Comparison of ENCODE assay signal across 32 mouse cellular contexts in the genomic region with DNA sequence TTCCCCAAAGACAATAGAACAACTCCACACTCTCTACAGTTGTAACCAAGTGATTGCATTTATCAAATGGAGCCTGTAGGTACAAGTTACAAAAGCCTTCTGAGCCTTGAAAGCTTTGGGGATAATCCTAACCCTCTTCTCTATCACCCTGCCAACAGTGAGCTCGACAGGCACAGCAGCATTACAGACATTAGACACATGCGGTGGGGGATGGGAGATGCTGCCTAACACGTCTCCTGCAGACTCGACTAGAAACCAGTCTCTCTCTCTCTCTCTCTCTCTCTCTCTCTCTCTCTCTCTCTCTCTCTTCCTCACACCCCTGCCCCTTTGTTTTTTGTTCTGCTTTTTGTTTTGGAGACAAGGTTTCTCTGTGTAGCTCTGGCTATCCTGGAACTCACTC.
A peak's percentile ranks its signal among the peaks of the same experiment; 100 is the strongest.
DNase-seq lines count a peak whose midpoint lies in the region; ATAC-seq and TF ChIP-seq lines count a peak whose summit lies in the region.
"Had no signal": no experiment of that assay in that cellular context is flagged by ENCODE, and none has a peak within 500 bp of the region (broad histone marks: within the 10 kb centered on the region; RNA-seq: fewer than 3 reads in every experiment).

No protein-coding gene starts in this region.

- H3K4me2 ChIP-seq in forebrain, postnatal 0 days (ENCODE audit: low read depth): no peak overlapping the region
- no peak overlapping the region for H3K4me2 ChIP-seq in forebrain, embryonic 13.5 days
- H3K4me2 ChIP-seq in midbrain, postnatal 0 days (ENCODE audit: low read depth, low read length, poor library complexity, severe bottlenecking): no peak overlapping the region
- no peak overlapping the region for H3K4me2 ChIP-seq in midbrain, embryonic 15.5 days
- H3K4me2 ChIP-seq: embryonic facial prominence, embryonic 12.5 days; heart, embryonic 12.5 days; hindbrain, embryonic 13.5 days; limb, embryonic 13.5 days; liver, embryonic 11.5 days; midbrain, embryonic 13.5 days had no signal

- H3K9ac ChIP-seq in forebrain, postnatal 0 days: no peak overlapping the region
- H3K9ac ChIP-seq in forebrain, embryonic 13.5 days: no peak overlapping the region
- H3K9ac ChIP-seq in midbrain, postnatal 0 days (replicated peaks; ENCODE audit: low read length, poor library complexity, severe bottlenecking): no peak overlapping the region
- no peak overlapping the region for H3K9ac ChIP-seq in midbrain, embryonic 15.5 days
- H3K9ac ChIP-seq: embryonic facial prominence, embryonic 12.5 days; heart, embryonic 12.5 days; hindbrain, embryonic 13.5 days; limb, embryonic 13.5 days; midbrain, embryonic 13.5 days had no signal

- no peaks in the 10 kb centered on the region for H3K4me1 ChIP-seq in forebrain, postnatal 0 days (ENCODE audit: insufficient read depth)
- no peaks in the 10 kb centered on the region for H3K4me1 ChIP-seq in forebrain, embryonic 13.5 days
- H3K4me1 ChIP-seq in midbrain, postnatal 0 days (ENCODE audit: insufficient read depth, low read length): no peaks in the 10 kb centered on the region
- H3K4me1 ChIP-seq in midbrain, embryonic 15.5 days: 0 out of 2 replicates have a peak, but pooled peaks cover 3% of the 10 kb centered on the region
- H3K4me1 ChIP-seq: embryonic facial prominence, embryonic 12.5 days; heart, embryonic 12.5 days; hindbrain, embryonic 13.5 days; megakaryocyte, embryonic 14.5 days; midbrain, embryonic 13.5 days had no signal

- H3K36me3 ChIP-seq in forebrain, postnatal 0 days (ENCODE audit: insufficient read depth): no peaks in the 10 kb centered on the region
- H3K36me3 ChIP-seq in forebrain, embryonic 13.5 days (ENCODE audit: poor library complexity, severe bottlenecking): no peaks in the 10 kb centered on the region
- H3K36me3 ChIP-seq in midbrain, postnatal 0 days (ENCODE audit: insufficient read depth, low read length): no peaks in the 10 kb centered on the region
- H3K36me3 ChIP-seq in midbrain, embryonic 15.5 days (replicated peaks): no peaks in the 10 kb centered on the region
- H3K36me3 ChIP-seq: embryonic facial prominence, embryonic 12.5 days; heart, embryonic 12.5 days; hindbrain, embryonic 13.5 days; midbrain, embryonic 13.5 days had no signal

- H3K4me3 ChIP-seq in forebrain, postnatal 0 days (ENCODE audit: low read depth, low read length): no peak overlapping the region
- no peak overlapping the region for H3K4me3 ChIP-seq in forebrain, embryonic 13.5 days
- H3K4me3 ChIP-seq in midbrain, postnatal 0 days (ENCODE audit: low read depth, low read length): no peak overlapping the region
- no peak overlapping the region for H3K4me3 ChIP-seq in midbrain, embryonic 15.5 days
- H3K4me3 ChIP-seq: embryonic facial prominence, embryonic 12.5 days; heart, embryonic 12.5 days; hindbrain, embryonic 13.5 days; limb, embryonic 13.5 days; megakaryocyte, embryonic 14.5 days; midbrain, embryonic 13.5 days had no signal

- 22% methylated on average over 4 of the region's 4 CpGs for WGBS in forebrain, postnatal 0 days
- 26% methylated on average over 4 of the region's 4 CpGs for WGBS in forebrain, embryonic 13.5 days
- WGBS in midbrain, postnatal 0 days: 28% methylated on average over 4 of the region's 4 CpGs
- 24% methylated on average over 4 of the region's 4 CpGs for WGBS in midbrain, embryonic 15.5 days

- no peaks in the 10 kb centered on the region for H3K27me3 ChIP-seq in forebrain, postnatal 0 days (ENCODE audit: insufficient read depth, low read length)
- H3K27me3 ChIP-seq in forebrain, embryonic 13.5 days: no peaks in the 10 kb centered on the region
- H3K27me3 ChIP-seq in midbrain, postnatal 0 days (ENCODE audit: insufficient read depth, low read length): no peaks in the 10 kb centered on the region
- H3K27me3 ChIP-seq in midbrain, embryonic 15.5 days (replicated peaks): no peaks in the 10 kb centered on the region
- H3K27me3 ChIP-seq: embryonic facial prominence, embryonic 12.5 days; heart, embryonic 12.5 days; hindbrain, embryonic 13.5 days; limb, embryonic 13.5 days; midbrain, embryonic 13.5 days had no signal

- ATAC-seq in forebrain, postnatal 0 days: peak; percentile 25; the same call in 1 of the 2 replicates
- no peak for ATAC-seq in forebrain, embryonic 13.5 days
- ATAC-seq in midbrain, postnatal 0 days (ENCODE audit: low FRiP score): no peak
- no peak for ATAC-seq in midbrain, embryonic 15.5 days (replicated peaks)
- ATAC-seq: activated CD4-positive, CD25-positive, alpha-beta regulatory T cell, adult 4 months; inflammation-experienced regulatory T-cells, adult 6 months; midbrain, embryonic 13.5 days had no signal

- TF ChIP-seq CTCF in forebrain, postnatal 0 days (IDR thresholded peaks at IDR 0.05; ENCODE audit: low read depth): no peak
- no peak for TF ChIP-seq CTCF in midbrain, postnatal 0 days (IDR thresholded peaks at IDR 0.05)

- no peak overlapping the region for H3K27ac ChIP-seq in forebrain, postnatal 0 days (ENCODE audit: low read depth, low read length)
- H3K27ac ChIP-seq in forebrain, embryonic 13.5 days: no peak overlapping the region
- no peak overlapping the region for H3K27ac ChIP-seq in midbrain, postnatal 0 days (ENCODE audit: low read depth, low read length)
- no peak overlapping the region for H3K27ac ChIP-seq in midbrain, embryonic 15.5 days
- H3K27ac ChIP-seq: embryonic facial prominence, embryonic 12.5 days; hindbrain, embryonic 13.5 days; limb, embryonic 13.5 days; midbrain, embryonic 13.5 days; stomach, postnatal 0 days had no signal

- no peaks in the 10 kb centered on the region for H3K9me3 ChIP-seq in forebrain, postnatal 0 days (ENCODE audit: low read length)
- no peaks in the 10 kb centered on the region for H3K9me3 ChIP-seq in forebrain, embryonic 13.5 days (replicated peaks)
- no peaks in the 10 kb centered on the region for H3K9me3 ChIP-seq in midbrain, postnatal 0 days (ENCODE audit: low read length)
- no peaks in the 10 kb centered on the region for H3K9me3 ChIP-seq in midbrain, embryonic 15.5 days
- H3K9me3 ChIP-seq: embryonic facial prominence, embryonic 12.5 days; hindbrain, embryonic 13.5 days had no signal

- peak; percentile 25 for DNase-seq in forebrain, postnatal 0 days
- DNase-seq in midbrain, postnatal 0 days (ENCODE audit: low spot score): peak; percentile 10
- peak; percentile 11 for DNase-seq in retina, adult 2 months (ENCODE audit: low read depth, low spot score)
- no peak for DNase-seq in ovary, adult 18-20 months (ENCODE audit: low spot score)
- no peak for DNase-seq in frontal cortex, postnatal 10 days (ENCODE audit: low spot score in 2 of 2)
- DNase-seq: adrenal gland, adult 2 months; adrenal gland, postnatal 36 days; B cell, adult 2 months; cerebellum, adult 2 months; cerebellum, postnatal 36 days; gastrocnemius, postnatal 36 days; heart, adult 18-20 months; heart, postnatal 4 days; kidney, adult 11 months; kidney, postnatal 14 days; layer of hippocampus, adult 9-11 months; lung, postnatal 4 days; right cerebral cortex, postnatal 4 days; thymus, adult 18-20 months; thymus, postnatal 25 days had no signal

Comparison
In these comparisons a context has a peak if more than half of its experiments do, and no peak if none do; other contexts are left out.
1. DNase-seq: peak in forebrain, postnatal 0 days (single experiment), midbrain, postnatal 0 days (single experiment) and retina, adult 2 months (single experiment); none in ovary, adult 18-20 months (single experiment) and frontal cortex, postnatal 10 days (0 of 2).